In genomic region chr10:34206783-34207502, GRCm38 (mm10) we compare ENCODE assay signal across 7 mouse cellular contexts. TPM values are rescaled to one million over a fixed set of nuclear protein-coding genes. Genes with fewer than 3 reads are reported as not detected.
DNase-seq lines count a peak whose midpoint lies in the region; ATAC-seq lines count a peak whose summit lies in the region.

No protein-coding gene starts in this region.

- H3K9me3 ChIP-seq in intestine, embryonic 14.5 days (ENCODE audit: control insufficient read depth, low read length), result no peaks in the 10 kb centered on the region
- H3K9me3 ChIP-seq in limb, embryonic 10.5 days (replicated peaks), result no peaks in the 10 kb centered on the region
- no peaks in the 10 kb centered on the region for H3K9me3 ChIP-seq in midbrain, embryonic 10.5 days (replicated peaks)

- H3K9ac ChIP-seq in intestine, embryonic 14.5 days (ENCODE audit: low read length), result peak overlapping the region; percentile 85

- WGBS in intestine, embryonic 14.5 days, result under 1% methylated on average over 49 of the region's 65 CpGs
- under 1% methylated on average over 60 of the region's 65 CpGs for WGBS in limb, embryonic 10.5 days
- WGBS in midbrain, embryonic 10.5 days, result under 1% methylated on average over 65 of the region's 65 CpGs

- H3K4me2 ChIP-seq in intestine, embryonic 14.5 days (ENCODE audit: low read length), result peak overlapping the region; percentile 74

- peak overlapping the region; percentile 95 for H3K27ac ChIP-seq in intestine, embryonic 14.5 days (ENCODE audit: low read depth)
- peak overlapping the region; percentile 98 for H3K27ac ChIP-seq in limb, embryonic 10.5 days
- peak overlapping the region; percentile 95 for H3K27ac ChIP-seq in midbrain, embryonic 10.5 days (replicated peaks)

- H3K36me3 ChIP-seq in intestine, embryonic 14.5 days (ENCODE audit: control insufficient read depth, insufficient read depth, low read length), result no peaks in the 10 kb centered on the region
- peaks cover 7% of the 10 kb centered on the region for H3K36me3 ChIP-seq in limb, embryonic 10.5 days
- H3K36me3 ChIP-seq in midbrain, embryonic 10.5 days, result no peaks in the 10 kb centered on the region

- peak; percentile 97 for ATAC-seq in intestine, embryonic 14.5 days (replicated peaks; ENCODE audit: low FRiP score, low TSS enrichment, low read depth)

- H3K4me3 ChIP-seq in intestine, embryonic 14.5 days (ENCODE audit: low read depth, low read length), result peak overlapping the region; percentile 84
- H3K4me3 ChIP-seq in limb, embryonic 10.5 days, result peak overlapping the region; percentile 90
- H3K4me3 ChIP-seq in midbrain, embryonic 10.5 days, result peak overlapping the region; percentile 88

- DNase-seq in adrenal gland, adult 2 months, result peak; percentile 84
- DNase-seq in embryo, embryonic 10 days (ENCODE audit: low spot score), result peak; percentile 89
- peak; percentile 66 to 71 for DNase-seq in gastrocnemius, postnatal 36 days
- DNase-seq in intestine, embryonic 14.5 days (ENCODE audit: low spot score), result peak; percentile 89
- DNase-seq in limb, embryonic 10.5 days (ENCODE audit: low spot score), result peak; percentile 86
- peak; percentile 86 for DNase-seq in midbrain, embryonic 10.5 days (ENCODE audit: low spot score)
- DNase-seq in right cerebral cortex, postnatal 36 days (ENCODE audit: low spot score in 2 of 2), result peak; percentile 28

- intact Hi-C loops in gastrocnemius, postnatal 36 days (cut with DNase I), result no loop called here

- H3K4me1 ChIP-seq in intestine, embryonic 14.5 days (replicated peaks; ENCODE audit: control insufficient read depth, insufficient read depth, low read length), result peaks cover 8% of the 10 kb centered on the region; the same call in 1 of the 2 replicates
- H3K4me1 ChIP-seq in limb, embryonic 10.5 days, result peaks cover 30% of the 10 kb centered on the region
- H3K4me1 ChIP-seq in midbrain, embryonic 10.5 days, result peaks cover 14% of the 10 kb centered on the region

- no peaks in the 10 kb centered on the region for H3K27me3 ChIP-seq in intestine, embryonic 14.5 days (replicated peaks; ENCODE audit: control insufficient read depth, insufficient read depth, low read length)
- no peaks in the 10 kb centered on the region for H3K27me3 ChIP-seq in limb, embryonic 10.5 days (ENCODE audit: low read depth, poor library complexity, severe bottlenecking)
- H3K27me3 ChIP-seq in midbrain, embryonic 10.5 days (ENCODE audit: low read depth, poor library complexity, severe bottlenecking), result no peaks in the 10 kb centered on the region

RNA-seq across cellular contexts. Expression of gene Dse, which starts 0.6 kb away (rescaled TPM):
- 10 to 100 TPM; 13.2 to 14.9 TPM for total RNA-seq in adrenal gland, adult 2 months (2021)
- 3.7 and 4.5 TPM in 2 replicates for polyA plus RNA-seq in adrenal gland, adult 2 months (2012; rRNA removed)
- 1 to 10 TPM; 3.5 to 4.5 TPM for total RNA-seq in gastrocnemius, postnatal 36 days (2021)
- polyA plus RNA-seq in intestine, embryonic 14.5 days (2014; fragmentation: Nextera tagmentation; extraction: Ambion mirVana), result 22.3 and 24.1 TPM in 2 replicates
- polyA plus RNA-seq in limb, embryonic 10.5 days (2016; fragmentation: Nextera tagmentation; extraction: Ambion mirVana), result 26.7 and 35.2 TPM in 2 replicates
- 22.0 and 22.8 TPM in 2 replicates for polyA plus RNA-seq in midbrain, embryonic 10.5 days (2016; fragmentation: Nextera tagmentation; extraction: Ambion mirVana)

Comparison
In these comparisons a context has a peak if more than half of its experiments do, and no peak if none do; other contexts are left out.
1. Peak in every context shown above with its lines: DNase-seq, ATAC-seq, H3K4me3 ChIP-seq and H3K27ac ChIP-seq.
2. DNase-seq: peak in every context shown above with its lines; median percentile 89 in embryo, embryonic 10 days; 89 in intestine, embryonic 14.5 days; 86 in limb, embryonic 10.5 days; 86 in midbrain, embryonic 10.5 days; 84 in adrenal gland, adult 2 months; 68 in gastrocnemius, postnatal 36 days; 28 in right cerebral cortex, postnatal 36 days.